Mouse (Mus musculus) liver, adult 2 months (tissue): ENCODE measurements around the gene Myo1d.

Experiments used
- CTCF ChIP-seq: fragments of 200-500 bp; IDR thresholded peaks from 2 replicates; pipeline ENCODE4 v1.5.1; 2011; ENCODE audit warnings: low read depth, low read length, control low read depth
- POLR2A ChIP-seq: fragments of 200-500 bp; IDR thresholded peaks from 2 replicates; pipeline ENCODE4 v1.6.1; 2011; ENCODE audit warnings: low read length, control low read depth; ENCODE audit not compliant: insufficient read depth; ENCODE audit errors: extremely low read depth

DNA sequence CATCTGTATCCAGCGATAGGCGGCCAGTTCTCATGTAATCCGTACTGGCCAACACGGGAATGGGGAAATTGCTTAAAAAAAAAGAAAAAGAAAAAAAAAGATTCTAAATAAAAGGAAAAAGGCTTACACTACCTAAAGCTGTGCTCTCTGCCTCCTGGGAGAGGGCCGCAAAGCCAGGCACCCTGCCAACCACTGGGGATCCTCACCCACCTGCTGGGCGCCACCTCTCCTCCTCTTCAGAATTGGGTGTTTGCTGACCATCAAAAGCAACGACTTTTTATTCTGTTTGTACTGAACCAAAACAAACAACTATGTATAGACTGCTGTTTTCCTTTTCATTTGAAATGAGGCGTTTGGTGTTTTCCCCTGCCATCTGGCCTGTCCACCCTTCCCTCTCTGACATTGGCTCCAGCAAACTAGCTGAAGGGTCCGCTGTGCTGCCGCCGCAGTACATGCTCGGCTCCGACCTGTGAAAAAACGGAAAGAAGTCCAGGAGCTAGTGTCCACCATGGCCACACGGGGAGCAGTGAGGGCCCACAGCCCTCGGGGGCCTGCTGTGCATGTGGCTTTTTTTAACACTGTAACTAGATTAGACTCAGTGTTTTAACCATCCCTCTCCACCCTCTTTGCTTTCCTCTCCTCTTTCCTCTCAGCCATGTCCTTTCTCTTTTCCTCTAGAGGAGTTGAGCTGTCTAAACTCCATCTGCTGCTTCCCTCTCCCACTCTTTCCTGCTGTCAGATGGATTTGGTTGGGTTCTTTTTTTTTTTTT lies 307.8 kb downstream of the Myo1d start:
- no peak for TF ChIP-seq CTCF
- TF ChIP-seq POLR2A = no peak
